Mouse (Mus musculus): ENCODE measurements at regions not wholly inside any gene's neighbourhood (a gene's known extent, or its start where the extent isn't known, plus 50 kb on each side); places are given as distances from the start of the nearest gene placed in this dataset.
A peak's percentile ranks its signal among the peaks of the same experiment; 100 is the strongest.

DNA sequence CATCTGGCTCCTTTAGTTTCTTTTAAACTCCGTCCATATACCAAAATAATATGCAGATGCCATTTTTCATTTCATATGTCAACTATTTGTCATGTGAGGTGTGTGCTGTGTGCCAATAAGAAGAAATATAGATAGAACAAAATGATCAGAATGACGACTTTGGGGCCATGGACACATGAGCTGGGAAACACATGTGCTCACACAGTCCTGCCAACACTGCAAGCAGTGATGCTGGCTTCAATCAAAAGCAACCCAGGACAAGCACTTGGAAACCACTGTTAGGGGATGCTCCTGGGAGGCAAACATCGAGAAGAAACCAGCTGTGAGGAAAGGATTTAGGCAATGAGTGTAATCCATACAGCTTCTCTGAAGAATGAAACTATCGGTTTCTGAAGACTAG, 731.4 kb downstream of the Basp1 start:
- no peak for DNase-seq (ENCODE audit: inconsistent ontology term)

DNA sequence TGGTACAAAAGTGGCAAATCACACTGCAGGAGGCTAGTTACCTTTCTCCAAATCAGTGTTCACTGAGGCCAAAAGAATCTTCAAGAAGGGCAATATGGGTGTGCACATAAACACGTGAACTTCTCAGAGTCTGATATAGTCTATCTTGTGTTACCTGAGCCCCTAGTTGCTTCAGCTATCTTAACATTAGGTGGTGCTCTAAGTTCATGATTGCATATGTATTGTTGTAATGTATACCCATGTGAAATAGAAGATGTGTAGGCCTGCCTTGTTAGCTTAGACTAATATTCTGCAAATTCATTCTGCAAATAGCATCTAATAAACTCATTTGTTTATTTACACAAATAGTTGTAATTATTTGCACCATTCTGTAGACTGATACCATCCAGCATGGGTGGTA, 764.6 kb downstream of the Basp1 start:
- no peak for DNase-seq (ENCODE audit: inconsistent ontology term)

DNA sequence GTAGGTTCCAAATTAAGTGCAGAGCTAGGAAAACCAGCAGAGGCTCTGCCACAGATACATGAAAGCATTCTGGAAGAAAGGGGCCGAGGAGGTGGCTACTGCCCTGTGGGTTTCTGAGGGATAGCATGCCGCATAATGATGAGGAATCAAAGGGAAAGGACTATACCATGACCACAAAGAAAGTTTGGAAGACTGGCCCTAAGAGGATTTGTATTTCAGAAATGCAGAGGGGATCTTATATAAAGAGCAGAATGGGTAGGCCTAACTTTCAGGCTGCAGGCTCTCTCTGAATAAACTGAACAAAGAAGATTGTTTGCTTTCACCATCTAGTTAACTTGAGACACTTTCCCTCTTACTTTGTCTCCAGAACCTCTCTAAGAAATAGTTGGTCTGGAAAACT, 777.9 kb downstream of the Basp1 start:
- no peak for DNase-seq (ENCODE audit: inconsistent ontology term)

DNA sequence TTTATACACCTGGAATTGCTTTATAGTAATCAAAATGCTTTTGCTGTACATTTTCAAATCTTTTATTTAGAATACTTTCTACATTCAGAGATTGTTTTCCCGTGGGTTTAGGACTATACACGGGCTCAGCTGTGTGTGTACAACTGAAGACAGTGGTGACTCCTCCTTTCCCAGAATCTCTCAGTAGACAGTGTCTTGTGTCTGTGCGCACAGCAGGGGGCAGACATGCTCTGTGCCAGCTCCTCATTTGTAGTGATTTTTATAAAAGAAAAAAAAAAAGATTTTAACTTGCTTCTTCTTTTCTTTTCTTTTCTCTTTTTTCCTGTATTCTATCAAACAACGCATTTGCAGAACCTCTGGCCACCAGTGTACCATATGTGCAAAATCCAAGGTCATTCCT, 817.3 kb downstream of the Basp1 start:
- peak; percentile 39 for DNase-seq (ENCODE audit: inconsistent ontology term)

GRCm38 (mm10) chr15:24588943-24589342, 824.6 kb downstream of the Basp1 start:
- DNase-seq (ENCODE audit: inconsistent ontology term), result peak; percentile 47

DNA sequence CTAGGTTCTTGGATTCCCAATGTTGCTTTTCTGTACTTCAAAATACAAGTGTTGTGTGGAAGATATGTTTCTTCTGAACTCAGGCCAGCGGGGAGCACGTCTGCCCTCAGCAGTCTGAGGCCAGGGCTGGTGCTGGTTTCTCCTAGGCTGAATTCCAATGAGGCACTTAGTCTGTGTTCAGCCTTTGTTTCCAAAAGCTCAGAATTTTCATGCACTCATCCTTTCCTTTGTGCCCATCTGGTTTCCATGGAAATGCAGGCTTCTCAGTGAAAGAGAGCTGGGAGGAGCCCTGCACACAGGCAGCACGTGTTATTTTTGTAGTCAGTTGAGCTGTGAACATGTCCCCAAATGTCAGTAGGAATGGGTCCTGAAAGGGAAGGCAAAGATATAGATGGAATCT, 846.6 kb downstream of the Basp1 start:
- peak; percentile 72 for DNase-seq (ENCODE audit: inconsistent ontology term)

- DNase-seq (ENCODE audit: inconsistent ontology term), result no peak
Observed at GRCm38 (mm10) chr15:24556806-24557205, 856.8 kb downstream of the Basp1 start.

- no peak for DNase-seq (ENCODE audit: inconsistent ontology term)
Observed at GRCm38 (mm10) chr15:24550108-24550507, 863.5 kb downstream of the Basp1 start.

DNA sequence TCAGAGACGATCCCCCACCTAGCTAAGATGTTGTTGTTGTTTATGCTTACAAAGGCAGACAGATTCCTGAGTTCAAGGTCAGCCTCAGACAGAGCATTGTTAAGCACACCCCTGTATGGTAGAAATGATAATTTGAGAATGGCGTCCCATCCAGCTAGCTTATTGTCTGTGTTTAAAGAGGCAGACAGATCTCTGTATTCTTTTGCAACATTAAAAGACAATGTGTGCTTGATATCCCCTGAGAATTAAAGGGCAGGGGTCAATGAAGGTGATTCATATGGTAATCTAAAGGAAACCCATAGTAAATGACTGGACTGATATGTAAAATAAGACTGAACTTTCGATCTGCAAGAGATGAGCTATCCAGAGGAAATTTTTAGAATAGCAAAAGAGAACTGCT, 883.5 kb downstream of the Basp1 start:
- no peak for DNase-seq (ENCODE audit: inconsistent ontology term)

GRCm38 (mm10) chr15:24527379-24527778, 886.2 kb downstream of the Basp1 start:
- no peak for DNase-seq (ENCODE audit: inconsistent ontology term)

GRCm38 (mm10) chr15:24513926-24514325, 899.6 kb downstream of the Basp1 start:
- DNase-seq (ENCODE audit: inconsistent ontology term), result no peak

DNA sequence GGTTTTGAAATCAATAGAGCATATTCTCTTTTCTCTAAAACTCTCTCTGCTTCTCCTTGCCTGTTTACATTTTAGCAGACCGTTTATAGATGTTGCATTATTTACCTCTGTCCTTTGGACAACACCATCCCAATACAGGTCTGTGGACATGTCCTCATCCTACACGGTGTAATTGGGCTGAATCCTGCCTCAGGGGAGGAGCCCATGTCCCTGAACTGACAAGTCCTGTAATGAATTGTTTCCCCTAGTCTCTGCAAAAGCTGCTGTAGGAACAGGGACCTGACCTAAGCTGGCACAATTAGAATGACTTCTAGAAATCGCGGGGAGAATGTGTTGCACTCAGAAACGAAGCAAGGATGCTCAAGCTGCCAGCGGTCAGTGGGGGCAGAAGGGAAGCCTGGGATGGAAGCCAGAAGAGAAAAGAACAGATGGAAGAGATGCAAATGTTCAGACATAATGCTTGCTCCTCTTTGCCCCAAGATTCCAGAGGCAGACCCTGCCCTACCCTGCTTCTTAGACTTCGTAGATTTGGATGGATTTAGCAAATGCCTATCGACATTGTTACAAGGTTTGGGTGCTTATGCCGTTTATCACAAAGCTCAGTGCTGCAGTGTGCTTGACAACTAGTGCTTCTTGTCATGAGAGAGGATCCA, 911.5 kb downstream of the Basp1 start:
- DNase-seq (ENCODE audit: inconsistent ontology term), result no peak

DNA sequence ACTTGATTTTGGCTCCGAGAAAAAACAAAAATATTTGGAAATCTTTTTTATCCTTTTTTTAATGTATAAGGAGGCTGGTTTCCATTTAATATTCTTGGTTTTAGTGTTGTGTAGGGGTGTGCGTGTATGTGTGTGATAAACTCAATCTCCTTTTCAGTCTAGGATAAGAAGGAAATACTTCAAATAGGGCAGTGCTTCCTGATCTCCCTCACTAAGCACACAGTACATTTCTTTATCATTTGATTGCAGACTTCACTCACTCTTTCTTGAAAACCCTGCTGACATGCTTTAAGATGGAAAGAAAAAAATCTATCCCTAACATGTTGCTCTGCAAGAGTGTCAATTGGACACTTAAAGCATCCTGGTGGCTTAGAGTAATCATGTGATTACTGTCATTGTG, 927.3 kb downstream of the Basp1 start:
- DNase-seq (ENCODE audit: inconsistent ontology term), result no peak

GRCm38 (mm10) chr15:24468239-24468638, 945.3 kb downstream of the Basp1 start:
- DNase-seq (ENCODE audit: inconsistent ontology term), result peak; percentile 4

GRCm38 (mm10) chr15:24457726-24458125, 955.8 kb downstream of the Basp1 start:
- no peak for DNase-seq (ENCODE audit: inconsistent ontology term)

GRCm38 (mm10) chr15:24433083-24433482, 980.5 kb downstream of the Basp1 start:
- DNase-seq (ENCODE audit: inconsistent ontology term), result no peak

DNA sequence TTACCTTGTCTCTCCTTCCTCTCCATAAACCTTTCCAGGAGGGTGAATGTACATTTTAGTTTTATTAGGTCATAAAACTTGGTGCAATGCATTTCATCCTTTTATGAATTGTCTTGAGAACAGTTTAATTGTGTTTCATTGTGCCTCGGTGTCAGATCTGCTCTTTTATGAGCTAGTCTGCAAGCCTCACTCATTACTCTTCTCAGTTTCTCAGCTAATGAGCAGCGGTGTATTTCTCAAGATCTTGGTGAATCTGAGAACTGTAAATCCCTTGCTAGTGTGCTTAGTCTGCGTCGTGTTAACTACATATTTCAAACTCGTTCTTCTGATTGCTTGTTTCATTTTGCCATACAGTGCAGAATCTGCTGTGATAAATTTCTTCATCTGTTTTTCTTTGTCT, 984.4 kb downstream of the Basp1 start:
- no peak for DNase-seq (ENCODE audit: inconsistent ontology term)

DNA sequence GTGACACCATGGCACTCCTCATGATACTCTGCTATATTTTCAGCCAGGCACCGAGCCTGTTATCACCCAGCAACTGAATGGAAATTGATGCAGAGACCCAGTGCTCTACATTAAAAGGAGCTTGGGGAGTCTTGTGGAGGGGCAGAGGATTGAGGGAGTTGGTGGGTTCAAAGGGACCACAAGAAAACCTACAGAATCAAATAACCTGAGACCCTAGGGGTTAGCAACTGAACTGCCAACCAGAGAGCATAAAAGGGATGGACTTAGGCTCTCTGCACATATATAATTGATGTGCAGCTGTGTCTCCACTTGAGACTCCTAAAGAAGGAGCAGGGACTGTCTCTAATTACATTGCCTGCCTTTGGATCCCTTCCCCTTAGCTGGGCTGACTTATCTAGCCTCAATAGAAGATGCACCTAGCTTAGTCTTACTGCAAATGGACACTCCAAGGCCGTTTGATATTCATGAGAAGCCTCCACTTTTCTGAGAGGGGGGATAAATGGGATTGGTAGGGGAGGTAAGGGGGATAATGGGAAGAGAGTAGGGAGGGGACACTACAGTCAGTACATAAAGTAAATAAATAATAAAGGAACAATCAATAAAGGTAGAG, 991.1 kb downstream of the Basp1 start:
- DNase-seq (ENCODE audit: inconsistent ontology term), result no peak

- no peak for DNase-seq (ENCODE audit: inconsistent ontology term)
Observed at GRCm38 (mm10) chr15:24419736-24420135, 993.8 kb downstream of the Basp1 start.

DNA sequence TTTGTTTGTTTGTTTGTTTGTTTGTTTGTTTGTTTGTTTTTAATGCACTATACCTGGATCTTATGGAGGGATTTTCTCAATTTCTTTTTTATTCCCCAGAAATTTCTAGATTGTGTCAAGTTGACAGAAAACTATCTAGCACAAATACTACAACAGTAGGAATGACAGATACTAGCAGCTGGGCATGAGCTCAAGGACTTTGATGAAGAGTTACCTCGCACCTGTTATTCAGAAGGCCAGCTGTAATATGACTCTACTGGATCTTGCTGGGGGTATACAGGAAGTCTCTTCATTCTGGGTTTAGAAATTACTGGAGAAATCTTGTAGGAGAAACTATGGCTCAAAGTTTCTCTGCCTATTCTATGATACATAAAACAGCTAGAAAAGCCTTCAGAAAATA, 994.4 kb downstream of the Basp1 start:
- no peak for DNase-seq (ENCODE audit: inconsistent ontology term)

DNA sequence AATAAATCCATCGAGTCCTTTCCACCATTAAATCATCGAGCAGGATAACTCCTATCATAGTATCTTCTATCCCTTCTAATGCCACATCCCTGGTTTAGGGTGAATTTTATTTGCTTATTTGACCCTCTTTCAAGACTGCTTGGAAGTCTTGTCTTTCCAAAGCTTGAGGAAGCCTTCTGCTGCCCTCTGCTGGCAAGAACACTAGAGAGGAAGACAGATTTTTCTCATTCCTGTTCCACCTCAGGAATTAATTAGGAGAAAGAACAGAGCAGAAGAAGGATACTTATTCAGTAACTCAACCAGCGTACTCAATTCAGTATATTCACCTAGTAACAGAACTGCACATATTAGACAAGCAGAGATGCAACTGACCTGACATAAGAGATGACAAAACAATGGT, 1005.9 kb downstream of the Basp1 start:
- peak; percentile 55 for DNase-seq (ENCODE audit: inconsistent ontology term)

- DNase-seq (ENCODE audit: inconsistent ontology term), result peak; percentile 7
Observed at GRCm38 (mm10) chr15:24405305-24405704, 1008.3 kb downstream of the Basp1 start.

DNA sequence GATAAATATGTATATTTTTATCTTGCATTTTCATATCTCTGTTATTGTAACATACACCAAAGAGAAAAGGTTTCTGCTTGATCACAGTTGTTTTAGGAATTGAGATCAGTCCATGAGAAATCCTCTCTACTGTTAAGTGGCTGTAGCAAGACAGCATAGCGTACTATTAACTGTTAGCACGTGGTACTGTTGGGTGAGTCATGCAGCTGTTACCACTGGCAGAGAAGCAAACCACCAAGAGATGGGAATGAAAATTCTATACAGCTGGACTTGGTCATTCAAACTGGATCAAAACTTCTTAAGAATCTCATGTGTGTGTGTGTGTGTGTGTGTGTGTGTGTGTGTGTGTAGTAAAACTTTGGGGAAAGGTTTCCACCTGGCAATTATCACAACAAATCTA, 1013.5 kb downstream of the Basp1 start:
- DNase-seq (ENCODE audit: inconsistent ontology term), result no peak

GRCm38 (mm10) chr15:24358398-24358797, 1055.2 kb downstream of the Basp1 start:
- no peak for DNase-seq (ENCODE audit: inconsistent ontology term)
